Mouse (Mus musculus) MEL (cell line): Measurements from ENCODE around the gene Sftpd. TPM values are rescaled to one million over a fixed set of nuclear protein-coding genes. Genes with fewer than 3 reads are reported as not detected.

Source experiments
- DNase-seq: peaks from one replicate; pipeline ENCODE4 v3.0.0; 2011; ENCODE audit warnings: low read depth, low spot score
- H3K27ac ChIP-seq: 2 replicates; pipeline ENCODE4 v1.5.1; 2012; ENCODE audit warnings: low read depth, mild to moderate bottlenecking, control low read depth, low read length, moderate library complexity; ENCODE audit not compliant: control insufficient read depth
- H3K27me3 ChIP-seq, 2 experiments: fragments of 150-350 bp in 1 of 2; sonication (generic) in 1 of 2; 2 replicates each; pipeline ENCODE4 v1.6.1; 2012; ENCODE audit warnings: low read length in 2 of 2, mild to moderate bottlenecking in 2 of 2, improper control_type of control experiment in 1 of 2, moderate library complexity in 1 of 2; ENCODE audit not compliant: insufficient read depth in 2 of 2, control insufficient read depth in 1 of 2
- H3K36me3 ChIP-seq, 2 experiments: 2 replicates each; pipeline ENCODE4 v1.6.1; 2012 to 2014; ENCODE audit warnings: low read length in 2 of 2, improper control_type of control experiment in 1 of 2, inconsistent platforms in 1 of 2, mild to moderate bottlenecking in 1 of 2; ENCODE audit not compliant: insufficient read depth in 2 of 2, control insufficient read depth in 1 of 2
- H3K4me1 ChIP-seq, 2 experiments: fragments of 150-350 bp in 1 of 2; sonication (generic) in 1 of 2; 2 replicates each; pipeline ENCODE4 v1.6.1; 2012; ENCODE audit warnings: low read length in 2 of 2, improper control_type of control experiment in 1 of 2, mild to moderate bottlenecking in 1 of 2; ENCODE audit not compliant: insufficient read depth in 2 of 2, control insufficient read depth in 1 of 2
- H3K4me3 ChIP-seq, 2 experiments: fragments of 150-350 bp in 1 of 2; sonication (generic) in 1 of 2; 2 replicates each; pipeline ENCODE4 v1.5.1; 2012; ENCODE audit warnings: low read depth in 2 of 2, low read length in 2 of 2, mild to moderate bottlenecking in 2 of 2, moderate library complexity in 2 of 2, control low read depth in 1 of 2, improper control_type of control experiment in 1 of 2; ENCODE audit not compliant: control insufficient read depth in 1 of 2, insufficient read depth in 1 of 2
- H3K79me2 ChIP-seq: 2 replicates; pipeline ENCODE4 v1.6.1; 2012; ENCODE audit warnings: mild to moderate bottlenecking, low read length, moderate library complexity; ENCODE audit not compliant: control insufficient read depth, poor library complexity, insufficient read depth
- H3K9ac ChIP-seq: 2 replicates; pipeline ENCODE4 v1.6.1; 2012; ENCODE audit warnings: low read depth, mild to moderate bottlenecking, control low read depth, low read length, moderate library complexity; ENCODE audit not compliant: control insufficient read depth, poor library complexity, severe bottlenecking
- H3K9me3 ChIP-seq: fragments of 150-350 bp; sonication (generic); replicated peaks from 2 replicates; pipeline ENCODE4 v1.6.1; 2012; ENCODE audit warnings: mild to moderate bottlenecking, low read length, improper control_type of control experiment, moderate library complexity; ENCODE audit not compliant: insufficient read depth
- CHD1 ChIP-seq: IDR thresholded peaks from 2 replicates; pipeline ENCODE4 v1.6.1; 2012; ENCODE audit warnings: low read depth, mild to moderate bottlenecking, inconsistent platforms, low read length, improper control_type of control experiment
- E2F4 ChIP-seq: IDR thresholded peaks from 2 replicates; pipeline ENCODE4 v1.6.1; 2011; ENCODE audit warnings: low read depth, low read length, improper control_type of control experiment, borderline replicate concordance
- ETS1 ChIP-seq: IDR thresholded peaks from 2 replicates; pipeline ENCODE4 v1.6.1; 2012; ENCODE audit warnings: low read depth, mild to moderate bottlenecking, inconsistent platforms, low read length, improper control_type of control experiment, moderate library complexity
- HCFC1 ChIP-seq: IDR thresholded peaks from 2 replicates; pipeline ENCODE4 v1.6.1; 2012; ENCODE audit warnings: low read depth, mild to moderate bottlenecking, inconsistent platforms, low read length, improper control_type of control experiment, moderate library complexity
- JUND ChIP-seq: IDR thresholded peaks from 2 replicates; pipeline ENCODE4 v1.6.1; 2011; ENCODE audit warnings: low read depth, mild to moderate bottlenecking, improper control_type of control experiment, low read length
- KAT2A ChIP-seq: conservative IDR thresholded peaks from 2 replicates; pipeline ENCODE4 v1.6.1; 2012; ENCODE audit warnings: low read depth, low read length, improper control_type of control experiment, inconsistent platforms
- MAFK ChIP-seq: IDR thresholded peaks from 2 replicates; pipeline ENCODE4 v1.6.1; 2011; ENCODE audit warnings: low read depth, mild to moderate bottlenecking, low read length, improper control_type of control experiment, borderline replicate concordance
- MAZ ChIP-seq: IDR thresholded peaks from 2 replicates; pipeline ENCODE4 v1.6.1; 2012; ENCODE audit warnings: low read depth, mild to moderate bottlenecking, inconsistent platforms, low read length, improper control_type of control experiment
- MYB ChIP-seq: IDR thresholded peaks from 2 replicates; pipeline ENCODE4 v1.6.1; 2011; ENCODE audit warnings: mild to moderate bottlenecking, low read depth, low read length, improper control_type of control experiment
- NELFE ChIP-seq: IDR thresholded peaks from 2 replicates; pipeline ENCODE4 v1.6.1; 2011; ENCODE audit warnings: low read depth, low read length, improper control_type of control experiment
- TBP ChIP-seq: IDR thresholded peaks from 2 replicates; pipeline ENCODE4 v1.8.0; 2011; ENCODE audit warnings: low read depth, low read length, improper control_type of control experiment
- UBTF ChIP-seq: IDR thresholded peaks from 2 replicates; pipeline ENCODE4 v1.6.1; 2012; ENCODE audit warnings: low read depth, mild to moderate bottlenecking, inconsistent platforms, low read length, improper control_type of control experiment, moderate library complexity, borderline replicate concordance; ENCODE audit not compliant: insufficient read depth
- USF2 ChIP-seq, 2 experiments: IDR thresholded peaks; 2 replicates each; pipeline ENCODE4 v1.6.1; 2011 to 2012; ENCODE audit warnings: improper control_type of control experiment in 2 of 2, low read length in 2 of 2, borderline replicate concordance in 1 of 2, inconsistent platforms in 1 of 2, low read depth in 1 of 2, mild to moderate bottlenecking in 1 of 2; ENCODE audit not compliant: insufficient read depth in 1 of 2
- ZKSCAN1 ChIP-seq: IDR thresholded peaks from 2 replicates; pipeline ENCODE4 v1.6.1; 2012; ENCODE audit warnings: low read depth, mild to moderate bottlenecking, inconsistent platforms, low read length, improper control_type of control experiment, moderate library complexity
- polyA plus RNA-seq, 2 experiments: library from polyadenylated mRNA; stranded (reverse) in 1 of 2; unstranded in 1 of 2; fragments of >175 nt in 1 of 2; fragments of >200 nt in 1 of 2; gene quantifications; 2 replicates each; pipeline versions ENCODE4 v1.2.1 to v1.2.4; 2012; ENCODE audit warnings: low replicate concordance in 2 of 2, low read depth in 1 of 2; ENCODE audit not compliant: insufficient read length in 2 of 2, insufficient read depth in 1 of 2, missing spikeins in 1 of 2
- total RNA-seq: library from RNA; depleted of rRNA; stranded (reverse); fragments of 300-350 nt; gene quantifications from 2 replicates; pipeline ENCODE4 v1.2.3, GENCODE M21; 2012

Sftpd gene
- total and polyA plus RNA-seq, 3 experiments, result not detected

DNA sequence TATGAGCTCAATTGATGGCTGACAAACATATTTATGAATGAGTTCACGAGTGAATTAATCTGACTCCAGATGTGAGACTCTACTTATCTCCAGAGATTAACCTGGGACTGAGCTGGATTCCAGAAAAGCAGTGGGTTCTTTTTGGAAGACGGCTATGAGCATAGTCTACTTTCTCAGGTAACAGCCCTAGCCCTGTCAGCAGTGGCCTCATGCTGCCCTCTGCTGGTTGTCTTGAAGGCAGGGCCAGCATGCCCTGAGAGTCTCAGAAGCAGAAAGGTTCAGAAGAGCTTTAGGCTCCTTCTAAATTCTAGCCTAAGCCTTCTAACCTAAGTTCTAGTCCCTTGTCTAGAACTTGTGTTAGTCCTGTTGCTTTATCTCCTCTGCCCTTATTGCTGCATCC, 22.3 kb downstream of the Sftpd start (continued):
- no peak for TF ChIP-seq UBTF
- TF ChIP-seq MAFK, result no peak
- TF ChIP-seq MAZ, result no peak
- no peak for TF ChIP-seq KAT2A
- no peak for TF ChIP-seq ZKSCAN1

DNA sequence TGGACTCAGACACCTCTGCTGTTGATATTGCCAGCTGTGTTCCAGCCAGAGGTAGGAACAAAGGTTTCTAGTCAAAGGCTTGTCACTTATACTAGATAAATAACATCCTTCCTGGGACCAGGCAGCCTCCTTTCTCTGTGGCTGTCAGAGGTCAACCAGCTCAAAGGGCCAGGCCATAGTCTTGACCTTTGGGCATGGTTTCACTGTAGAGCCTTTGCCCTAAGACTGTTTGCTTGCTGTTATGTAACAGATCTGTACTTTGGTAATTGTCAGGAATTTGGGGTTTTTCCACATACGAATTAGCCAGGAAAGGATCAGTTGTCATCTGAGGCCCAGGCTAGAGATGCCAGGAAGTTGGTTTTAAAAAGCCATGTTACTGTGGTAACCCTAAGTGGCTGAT, 24.2 kb downstream of the Sftpd start:
- Histone ChIP-seq H3K27me3 (no peaks in the 10 kb centered on the region), H3K9ac (no peak overlapping the region), H3K4me3 (no peak overlapping the region), H3K4me1 (no peaks in the 10 kb centered on the region), H3K9me3 (no peaks in the 10 kb centered on the region), H3K79me2 (no peaks in the 10 kb centered on the region), H3K36me3 (no peaks in the 10 kb centered on the region), H3K27ac (no peak overlapping the region)
- TF ChIP-seq KAT2A, result no peak
- no peak for DNase-seq

DNA sequence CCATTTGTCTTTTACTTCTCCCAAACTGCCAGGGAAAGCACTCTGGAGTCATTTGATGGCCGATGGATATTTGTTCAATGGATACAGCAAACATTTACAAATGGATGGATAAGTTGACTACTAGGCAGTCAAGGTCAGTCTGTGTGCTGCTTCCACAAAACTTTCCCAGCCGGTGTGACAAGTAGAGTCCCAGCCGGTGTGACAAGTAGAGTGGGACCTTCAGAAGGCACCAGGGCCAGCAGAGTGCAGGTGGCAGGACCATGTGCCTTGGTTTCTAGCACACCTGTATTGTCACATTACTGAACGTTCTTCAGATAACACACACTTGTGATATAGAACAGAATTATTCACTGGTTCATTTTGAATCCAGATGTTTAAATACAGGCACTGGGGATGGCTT, 24.9 kb downstream of the Sftpd start:
- Histone ChIP-seq H3K9ac (no peak overlapping the region), H3K27me3 (no peaks in the 10 kb centered on the region), H3K27ac (no peak overlapping the region), H3K4me1 (no peaks in the 10 kb centered on the region), H3K36me3 (no peaks in the 10 kb centered on the region), H3K79me2 (no peaks in the 10 kb centered on the region), H3K4me3 (no peak overlapping the region), H3K9me3 (no peaks in the 10 kb centered on the region)
- no peak for TF ChIP-seq CHD1
- TF ChIP-seq MAZ, result no peak
- TF ChIP-seq MYB, result no peak
- no peak for TF ChIP-seq JUND
- TF ChIP-seq TBP, result no peak
- TF ChIP-seq HCFC1, result no peak
- TF ChIP-seq MAFK, result no peak
- TF ChIP-seq NELFE, result no peak
- no peak for TF ChIP-seq E2F4
- TF ChIP-seq ZKSCAN1, result no peak
- no peak for TF ChIP-seq USF2 (IDR thresholded peaks at IDR 0.05; ENCODE audit: borderline replicate concordance in 1 of 2, insufficient read depth in 1 of 2, low read depth in 1 of 2, low read length in 2 of 2)
- TF ChIP-seq ETS1, result no peak
- no peak for DNase-seq
